Mouse (Mus musculus) heart, adult 2 months (tissue): ENCODE measurements around the gene Camk1d. TPM values are rescaled to one million over a fixed set of nuclear protein-coding genes. Genes with fewer than 3 reads are reported as not detected.

Source experiments
- DNase-seq, 2 experiments: peaks; one replicate each; pipeline ENCODE4 v3.0.0; 2021
- H3K27ac ChIP-seq: fragments of 200-600 bp; 2 replicates; pipeline ENCODE4 v1.8.1; 2022
- H3K27me3 ChIP-seq: fragments of 200-500 bp; 2 replicates; pipeline ENCODE4 v1.6.1; 2012; ENCODE audit warnings: mild to moderate bottlenecking, low read length, inconsistent platforms, mixed read lengths; ENCODE audit not compliant: control insufficient read depth, insufficient read depth
- H3K36me3 ChIP-seq: fragments of 200-500 bp; 2 replicates; pipeline ENCODE4 v1.6.1; 2012; ENCODE audit warnings: low read length, inconsistent platforms; ENCODE audit not compliant: control insufficient read depth, insufficient read depth
- H3K4me1 ChIP-seq: fragments of 200-500 bp; 2 replicates; pipeline ENCODE4 v1.6.1; 2011; ENCODE audit warnings: low read length; ENCODE audit not compliant: control insufficient read depth, insufficient read depth
- H3K4me3 ChIP-seq: fragments of 200-600 bp; 2 replicates; pipeline ENCODE4 v1.8.1; 2022
- H3K79me2 ChIP-seq: fragments of 200-500 bp; replicated peaks from 2 replicates; pipeline ENCODE4 v1.6.1; 2012; ENCODE audit warnings: mild to moderate bottlenecking, inconsistent platforms, low read length, moderate library complexity, mixed read lengths; ENCODE audit not compliant: control insufficient read depth, insufficient read depth
- H3K9ac ChIP-seq: fragments of 200-500 bp; 2 replicates; pipeline ENCODE4 v1.6.1; 2012; ENCODE audit warnings: low read depth, mild to moderate bottlenecking, control low read depth, inconsistent platforms, low read length, mixed read lengths
- CTCF ChIP-seq: fragments of 200-600 bp; IDR thresholded peaks from 2 replicates; pipeline ENCODE4 v1.8.1; 2022; ENCODE audit warnings: antibody characterized with exemption, mild to moderate bottlenecking, moderate library complexity
- EP300 ChIP-seq: fragments of 200-500 bp; IDR thresholded peaks from 2 replicates; pipeline ENCODE4 v1.6.1; 2011; ENCODE audit warnings: low read depth, low read length, control low read depth; ENCODE audit not compliant: insufficient read depth
- POLR2A ChIP-seq: fragments of 200-500 bp; IDR thresholded peaks from 2 replicates; pipeline ENCODE4 v1.6.1; 2011; ENCODE audit warnings: mild to moderate bottlenecking, low read depth, low read length, control low read depth; ENCODE audit not compliant: insufficient read depth
- WGBS: fragments of 180-500 bp; shearing (Covaris S2); methylation state at CpG from one replicate; pipeline ENCODE4 v1.1.7; 2018; 5-methylcytosine and 5-hydroxymethylcytosine counted together
- intact Hi-C: fragments of 180-260 bp; cut with DNase I; formaldehyde crosslinking; loops from one replicate; pipeline ENCODE4 v1.15.1; 2025
- polyA plus RNA-seq: library from polyadenylated mRNA; depleted of rRNA; stranded (reverse); fragments of >200 nt; gene quantifications from 2 replicates; pipeline ENCODE4 v1.2.3, GENCODE M21; 2012
- total RNA-seq, 2 experiments: library from RNA; stranded (reverse); gene quantifications; 2 replicates each; pipeline ENCODE4 v1.2.3; 2021

The Camk1d gene
- total and polyA plus RNA-seq, 3 experiments = 2.5 to 4.9 (median 4.3) TPM

- Histone ChIP-seq H3K27me3 (no peaks in the 10 kb centered on the region), H3K4me3 (no peak overlapping the region), H3K79me2 (no peaks in the 10 kb centered on the region), H3K27ac (no peak overlapping the region), H3K4me1 (peaks cover 5% of the 10 kb centered on the region), H3K9ac (no peak overlapping the region), H3K36me3 (no peaks in the 10 kb centered on the region)
- intact Hi-C loops = no loop called here
- no peak for DNase-seq
- TF ChIP-seq CTCF (no peak), EP300 (no peak), POLR2A (no peak)
- WGBS = 36% methylated on average over 4 of the region's 4 CpGs
These were observed 134.9 kb downstream of the Camk1d start for GRCm38 (mm10) chr2:5579391-5579790.

DNA sequence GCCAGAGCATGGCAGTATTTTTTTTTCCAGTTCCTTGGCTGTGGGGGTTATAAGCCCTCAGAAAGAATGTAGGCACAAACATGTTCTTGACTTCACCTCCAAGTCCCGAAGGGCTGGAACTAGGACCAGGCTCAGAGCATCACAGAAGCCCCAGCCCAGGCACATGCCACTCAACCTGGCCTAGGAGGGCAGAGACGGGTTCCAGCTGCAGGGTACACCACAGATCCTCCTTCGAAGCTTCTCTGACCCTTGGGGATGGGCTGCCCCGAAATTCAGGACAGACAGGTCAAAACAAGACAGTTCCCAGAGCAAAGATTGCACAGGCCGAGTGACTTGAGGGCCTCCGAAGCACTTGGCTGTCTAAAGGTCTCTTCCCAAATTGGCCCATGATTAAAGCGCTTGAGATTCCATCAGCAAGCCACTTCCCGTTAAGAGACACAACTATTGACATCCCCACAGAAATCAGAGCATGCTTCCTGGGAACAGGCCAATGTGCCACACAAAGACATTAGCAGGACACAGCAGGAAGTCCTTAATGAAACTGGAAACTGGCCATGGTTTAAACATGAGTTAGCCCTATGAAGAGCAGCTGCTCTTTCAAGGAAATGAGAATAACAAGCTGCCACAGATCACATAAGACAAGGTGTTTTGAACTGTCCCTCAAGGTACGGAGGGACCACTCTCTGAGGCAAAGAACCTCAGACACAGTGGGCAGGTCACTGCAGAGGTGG, 136.8 kb downstream of the Camk1d start:
- TF ChIP-seq POLR2A = no peak
- no peak for TF ChIP-seq CTCF
- no peak for TF ChIP-seq EP300
- Histone ChIP-seq H3K9ac (no peak overlapping the region), H3K4me3 (no peak overlapping the region), H3K4me1 (peaks cover 7% of the 10 kb centered on the region), H3K79me2 (no peaks in the 10 kb centered on the region), H3K27ac (no peak overlapping the region), H3K36me3 (no peaks in the 10 kb centered on the region), H3K27me3 (no peaks in the 10 kb centered on the region)
- peak in 1 of 2 experiments; percentile 15 for DNase-seq
- WGBS = 37% methylated on average over 9 of the region's 9 CpGs
- intact Hi-C loops = no loop called here

DNA sequence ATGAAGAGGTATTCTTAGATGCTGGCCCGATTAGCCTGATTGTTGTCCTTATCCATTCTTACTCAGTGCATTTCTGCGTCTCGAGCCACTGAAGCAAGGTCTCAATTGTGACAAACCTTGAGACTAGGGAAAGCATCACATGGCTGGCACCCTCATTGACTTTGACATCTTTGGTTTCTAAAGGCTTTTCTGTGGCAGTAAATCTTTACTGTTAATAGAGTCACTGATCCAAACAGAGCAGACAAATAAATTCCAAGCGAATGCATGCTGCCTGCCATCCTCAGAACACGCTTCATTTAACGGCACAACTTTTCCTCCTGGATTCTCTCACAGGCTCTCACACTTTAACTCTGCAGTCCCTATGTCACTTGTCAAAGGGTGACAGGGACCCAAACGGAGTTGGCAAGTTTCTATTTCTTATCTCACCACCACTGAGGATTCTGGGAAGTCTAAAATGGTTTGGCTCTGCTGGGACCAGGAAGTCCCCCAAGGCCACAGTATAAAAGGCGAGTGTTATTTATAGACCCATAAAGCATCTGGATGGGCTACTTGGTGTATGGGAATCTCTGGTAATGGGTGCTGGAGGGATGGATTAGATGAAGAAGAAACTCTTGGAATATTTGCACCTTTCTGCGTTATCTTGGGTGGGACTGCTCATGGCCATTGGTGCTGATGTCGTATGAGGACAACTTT, 141.9 kb downstream of the Camk1d start:
- Histone ChIP-seq H3K4me3 (no peak overlapping the region), H3K27ac (no peak overlapping the region), H3K4me1 (peaks cover 4% of the 10 kb centered on the region), H3K79me2 (no peaks in the 10 kb centered on the region), H3K36me3 (no peaks in the 10 kb centered on the region), H3K27me3 (no peaks in the 10 kb centered on the region), H3K9ac (no peak overlapping the region)
- WGBS = 66% methylated on average over 10 of the region's 10 CpGs
- intact Hi-C loops = no loop called here
- no peak for DNase-seq
- TF ChIP-seq CTCF (no peak), EP300 (no peak), POLR2A (no peak)

- intact Hi-C loops = no loop called here
- WGBS = 82% methylated on average over 5 of the region's 5 CpGs
These were observed 147.7 kb downstream of the Camk1d start for GRCm38 (mm10) chr2:5566611-5567010.

DNA sequence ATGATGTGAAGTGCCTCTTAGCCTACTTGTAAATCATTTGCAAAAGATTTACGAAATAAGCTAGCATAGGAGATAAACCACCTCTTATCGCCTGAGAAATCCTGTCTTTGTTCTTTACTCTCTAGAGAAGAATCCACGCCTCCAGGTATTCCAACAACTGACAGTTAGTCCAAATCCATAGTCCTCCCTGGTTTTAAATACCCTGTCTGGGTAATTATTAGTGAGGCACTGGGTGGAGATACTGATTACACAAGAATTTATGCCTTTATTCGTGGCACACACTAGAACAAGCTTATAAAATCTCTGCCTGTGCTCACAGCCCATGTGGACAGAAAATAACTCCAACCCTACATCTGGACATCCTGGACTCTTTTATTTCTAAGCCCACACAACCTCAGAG, 150.6 kb downstream of the Camk1d start:
- H3K27ac ChIP-seq = no peak overlapping the region
- no peak for DNase-seq
- H3K9ac ChIP-seq = no peak overlapping the region
- intact Hi-C loops = no loop called here
- no peak for TF ChIP-seq POLR2A
- no peak for TF ChIP-seq CTCF
- TF ChIP-seq EP300 = no peak
- no peaks in the 10 kb centered on the region for H3K4me1 ChIP-seq
- H3K4me3 ChIP-seq = no peak overlapping the region
- no peaks in the 10 kb centered on the region for H3K79me2 ChIP-seq
- no peaks in the 10 kb centered on the region for H3K36me3 ChIP-seq
- 85% methylated on average over 4 of the region's 4 CpGs for WGBS
- no peaks in the 10 kb centered on the region for H3K27me3 ChIP-seq

More at GRCm38 (mm10) chr2:5566611-5567010, 147.7 kb downstream of the Camk1d start:
- Histone ChIP-seq H3K4me1 (no peaks in the 10 kb centered on the region), H3K36me3 (no peaks in the 10 kb centered on the region), H3K9ac (no peak overlapping the region), H3K27me3 (no peaks in the 10 kb centered on the region), H3K4me3 (no peak overlapping the region), H3K79me2 (no peaks in the 10 kb centered on the region), H3K27ac (no peak overlapping the region)
- no peak for TF ChIP-seq EP300
- TF ChIP-seq CTCF = no peak
- no peak for TF ChIP-seq POLR2A
- no peak for DNase-seq

DNA sequence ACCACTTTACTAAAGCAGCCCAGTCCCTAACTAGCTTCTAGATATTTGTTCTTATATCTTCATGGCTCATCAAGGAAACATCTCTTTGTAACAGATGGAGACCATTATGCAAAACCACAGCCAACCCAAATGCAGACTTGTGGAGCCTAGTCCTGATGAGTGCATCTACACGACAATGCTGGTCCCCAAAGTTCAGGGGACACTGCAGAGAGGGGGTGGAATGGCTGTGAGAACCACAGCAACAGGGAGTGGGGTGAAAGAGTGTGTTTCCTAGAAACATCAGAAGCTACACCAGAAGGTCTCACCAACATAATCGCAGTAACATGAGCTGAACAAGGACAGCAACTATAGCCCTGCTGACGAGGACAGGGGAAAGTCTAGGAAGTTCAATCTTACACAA, 152.9 kb downstream of the Camk1d start:
- Histone ChIP-seq H3K9ac (no peak overlapping the region), H3K79me2 (no peaks in the 10 kb centered on the region), H3K4me3 (no peak overlapping the region), H3K36me3 (no peaks in the 10 kb centered on the region), H3K4me1 (no peaks in the 10 kb centered on the region), H3K27ac (no peak overlapping the region), H3K27me3 (no peaks in the 10 kb centered on the region)
- no peak for DNase-seq
- intact Hi-C loops = no loop called here
- no peak for TF ChIP-seq POLR2A
- TF ChIP-seq CTCF = no peak
- WGBS = 88% methylated on average over 3 of the region's 3 CpGs
